17 mouse cellular contexts compared by ENCODE assay signal in the genomic region with DNA sequence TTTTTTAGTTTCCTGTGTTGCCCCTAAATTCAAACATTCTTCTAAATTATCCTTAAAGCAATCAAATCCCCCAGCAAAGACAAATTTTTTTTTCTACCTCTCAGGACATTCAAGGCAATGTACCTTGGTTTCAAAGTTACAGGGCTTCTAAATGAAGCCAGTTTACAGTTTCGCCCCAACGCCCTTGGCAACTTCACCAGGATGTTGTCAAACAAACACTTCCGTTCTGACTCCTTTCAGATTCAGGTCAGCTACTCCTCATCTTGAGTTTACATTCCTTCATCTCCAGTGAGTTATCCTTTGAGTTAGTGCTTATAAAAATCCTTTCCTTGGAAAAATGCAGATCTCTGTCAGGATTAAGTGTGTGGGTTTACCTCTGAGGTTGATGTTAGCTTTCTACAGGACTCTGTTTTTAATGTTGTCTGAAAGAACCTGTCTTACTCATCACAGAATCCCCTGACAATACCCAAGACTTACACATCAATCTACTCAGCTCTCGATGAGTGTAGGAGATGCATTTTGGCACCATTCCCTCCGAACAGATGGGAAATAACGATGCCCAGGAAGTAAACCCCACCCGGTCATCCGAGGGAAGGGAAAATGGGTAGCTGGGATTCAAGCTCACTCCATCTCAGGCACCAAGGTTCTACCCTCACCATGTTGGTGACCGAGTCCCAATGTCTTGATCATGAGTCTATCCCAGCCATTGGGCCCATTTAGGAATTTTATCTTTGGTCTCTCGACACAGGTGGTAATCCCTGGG. TPM values are rescaled to one million over a fixed set of nuclear protein-coding genes. Genes with fewer than 3 reads are reported as not detected.
DNase-seq lines count a peak whose midpoint lies in the region; ATAC-seq and TF ChIP-seq lines count a peak whose summit lies in the region.
"Had no signal": no experiment of that assay in that cellular context is flagged by ENCODE, and none has a peak within 500 bp of the region (broad histone marks: within the 10 kb centered on the region; RNA-seq: fewer than 3 reads in every experiment).

No protein-coding gene starts in this region.

- no peak for TF ChIP-seq CTCF in gastrocnemius, adult 2 months (IDR thresholded peaks at IDR 0.05)
- TF ChIP-seq CTCF in CH12.LX (conservative IDR thresholded peaks at IDR 0.05 in 1 of 2, IDR thresholded peaks at IDR 0.05 in 1 of 2; ENCODE audit: low read depth in 2 of 2, low read length in 2 of 2) = no peak

- peak overlapping the region; percentile 52 for H3K4me3 ChIP-seq in gastrocnemius, adult 2 months
- H3K4me3 ChIP-seq in CH12.LX (replicated peaks in 1 of 3; ENCODE audit: low read depth in 2 of 3, low read length in 2 of 3, poor library complexity in 1 of 3) = peak overlapping the region in 2 of 3 experiments; percentile 10 to 35
- no peak overlapping the region for H3K4me3 ChIP-seq in brown adipose tissue, adult 24 weeks (ENCODE audit: insufficient read depth, low read depth, low read length)
- no peak overlapping the region for H3K4me3 ChIP-seq in neural tube, embryonic 15.5 days (replicated peaks)
- H3K4me3 ChIP-seq: hindbrain, embryonic 15.5 days; limb, embryonic 13.5 days had no signal

- in situ Hi-C loops in CH12.LX (cut with MboI; ENCODE audit: low pct_ligation_motif_present, low pct_unique_long_range_greater_than_20kb, low sequenced_read_pairs) = no loop called here

- WGBS in neural tube, embryonic 15.5 days = 84% methylated on average over 10 of the region's 10 CpGs

- H3K36me3 ChIP-seq in CH12.LX (replicated peaks in 1 of 2; ENCODE audit: control insufficient read depth in 1 of 2, insufficient read depth in 1 of 2, low read length in 1 of 2) = peaks cover 0 to 4% of the 10 kb centered on the region in 2 experiments
- H3K36me3 ChIP-seq in neural tube, embryonic 15.5 days = peaks cover 11% of the 10 kb centered on the region
- H3K36me3 ChIP-seq: hindbrain, embryonic 15.5 days had no signal

- H3K9me3 ChIP-seq in CH12.LX (replicated peaks; ENCODE audit: low read length) = peaks cover 3% of the 10 kb centered on the region
- no peaks in the 10 kb centered on the region for H3K9me3 ChIP-seq in neural tube, embryonic 15.5 days (replicated peaks)
- H3K9me3 ChIP-seq: hindbrain, embryonic 15.5 days; limb, embryonic 13.5 days had no signal

- DNase-seq in gastrocnemius, adult 2 months = no peak
- DNase-seq in gastrocnemius, postnatal 4 days (ENCODE audit: low spot score in 2 of 2) = no peak
- peak; percentile 53 to 63 for DNase-seq in kidney, postnatal 25 days
- no peak for DNase-seq in kidney, adult 11 months
- no peak for DNase-seq in CH12.LX (ENCODE audit: extremely low read depth)
- DNase-seq: adrenal gland, postnatal 25 days; heart, postnatal 10 days; lung, embryonic 14.5 days; retina, postnatal 1 day; thymus, adult 2 months had no signal

- H3K79me2 ChIP-seq in CH12.LX (replicated peaks; ENCODE audit: control insufficient read depth, extremely low read depth, insufficient read depth, poor library complexity, severe bottlenecking) = peaks cover 2% of the 10 kb centered on the region; the same call in 1 of the 2 replicates

- H3K27ac ChIP-seq in gastrocnemius, adult 2 months = peak overlapping the region; percentile 78
- H3K27ac ChIP-seq in CH12.LX (ENCODE audit: insufficient read depth, low read depth) = peak overlapping the region; percentile 95
- H3K27ac ChIP-seq in brown adipose tissue, adult 24 weeks (replicated peaks; ENCODE audit: low read depth, low read length) = peak overlapping the region; percentile 93
- no peak overlapping the region for H3K27ac ChIP-seq in neural tube, embryonic 15.5 days (replicated peaks)
- H3K27ac ChIP-seq: hindbrain, embryonic 15.5 days; limb, embryonic 13.5 days had no signal

- TF ChIP-seq EP300 in CH12.LX (IDR thresholded peaks at IDR 0.05; ENCODE audit: low read length) = no peak

- H3K9ac ChIP-seq in CH12.LX (ENCODE audit: insufficient read depth, low read depth) = peak overlapping the region; percentile 54
- H3K9ac ChIP-seq in neural tube, embryonic 15.5 days (replicated peaks) = no peak overlapping the region
- H3K9ac ChIP-seq: hindbrain, embryonic 15.5 days; limb, embryonic 13.5 days; lung, embryonic 14.5 days had no signal

- dilution Hi-C loops in CH12.LX (cut with MboI; ENCODE audit: extremely low pct_ligation_motif_present, extremely low pct_unique_long_range_greater_than_20kb, low sequenced_read_pairs) = no loop called here

- peaks cover 26 to 65% of the 10 kb centered on the region in 2 experiments for H3K4me1 ChIP-seq in CH12.LX (ENCODE audit: control insufficient read depth in 1 of 2, insufficient read depth in 2 of 2)
- peaks cover 16% of the 10 kb centered on the region for H3K4me1 ChIP-seq in brown adipose tissue, adult 24 weeks (ENCODE audit: control insufficient read depth, insufficient read depth, insufficient read length, low read length)
- H3K4me1 ChIP-seq in neural tube, embryonic 15.5 days = no peaks in the 10 kb centered on the region
- H3K4me1 ChIP-seq: hindbrain, embryonic 15.5 days had no signal

- peak overlapping the region; percentile 74 for H3K4me2 ChIP-seq in CH12.LX (ENCODE audit: insufficient read depth, low read depth, poor library complexity, severe bottlenecking)
- H3K4me2 ChIP-seq in neural tube, embryonic 15.5 days = no peak overlapping the region
- H3K4me2 ChIP-seq: hindbrain, embryonic 15.5 days; limb, embryonic 13.5 days; lung, embryonic 14.5 days had no signal

- no peaks in the 10 kb centered on the region for H3K27me3 ChIP-seq in CH12.LX (replicated peaks)
- no peaks in the 10 kb centered on the region for H3K27me3 ChIP-seq in neural tube, embryonic 15.5 days (replicated peaks)
- H3K27me3 ChIP-seq: hindbrain, embryonic 15.5 days; limb, embryonic 13.5 days had no signal

- no peak for TF ChIP-seq POLR2A in CH12.LX (IDR thresholded peaks at IDR 0.05; ENCODE audit: low read depth, low read length)

- intact Hi-C loops in gastrocnemius, adult 2 months (cut with DNase I) = no loop called here

- TF ChIP-seq RAD21 in CH12.LX (IDR thresholded peaks at IDR 0.05; ENCODE audit: low read depth, low read length) = no peak

- no peak for ATAC-seq in neural tube, embryonic 15.5 days (ENCODE audit: low FRiP score)
- ATAC-seq: activated CD4-positive, CD25-positive, alpha-beta regulatory T cell, adult 4 months; forebrain, embryonic 16.5 days had no signal

TF ChIP-seq in CH12.LX, 34 proteins besides CTCF, POLR2A, EP300 and RAD21 (continues in another document):
- TF ChIP-seq MAX (IDR thresholded peaks at IDR 0.05; ENCODE audit: low read length) = no peak
- TF ChIP-seq ELF1 (IDR thresholded peaks at IDR 0.05; ENCODE audit: low read depth, low read length) = no peak
- no peak for TF ChIP-seq PAX5 (IDR thresholded peaks at IDR 0.05; ENCODE audit: low read length)
- no peak for TF ChIP-seq ETS1 (conservative IDR thresholded peaks at IDR 0.05; ENCODE audit: low read depth, low read length)
- TF ChIP-seq SIN3A (IDR thresholded peaks at IDR 0.05; ENCODE audit: low read length) = peak; percentile 44; the same call in 1 of the 2 replicates
- no peak for TF ChIP-seq ZNF384 (IDR thresholded peaks at IDR 0.05; ENCODE audit: low read depth, low read length)
- TF ChIP-seq ZMIZ1 (IDR thresholded peaks at IDR 0.05; ENCODE audit: low read depth, low read length) = no peak
- no peak for TF ChIP-seq MYC (IDR thresholded peaks at IDR 0.05; ENCODE audit: low read depth, low read length)
- TF ChIP-seq HCFC1 (IDR thresholded peaks at IDR 0.05; ENCODE audit: low read depth, low read length) = no peak
- TF ChIP-seq MAZ (IDR thresholded peaks at IDR 0.05; ENCODE audit: low read depth, low read length) = no peak
- TF ChIP-seq ZKSCAN1 (IDR thresholded peaks at IDR 0.05; ENCODE audit: borderline replicate concordance, low read depth, low read length) = no peak
- no peak for TF ChIP-seq JUN (IDR thresholded peaks at IDR 0.05; ENCODE audit: insufficient read depth, low read depth, low read length)
- TF ChIP-seq POLR2AphosphoS2 (IDR thresholded peaks at IDR 0.05; ENCODE audit: low read depth, low read length) = no peak
- TF ChIP-seq USF2 (conservative IDR thresholded peaks at IDR 0.05; ENCODE audit: low read depth, low read length) = no peak
- TF ChIP-seq ZC3H11A (IDR thresholded peaks at IDR 0.05; ENCODE audit: low read depth, low read length) = no peak
- no peak for TF ChIP-seq RCOR1 (conservative IDR thresholded peaks at IDR 0.05; ENCODE audit: low read depth, low read length)
- TF ChIP-seq CHD2 (IDR thresholded peaks at IDR 0.05; ENCODE audit: low read length) = no peak
- TF ChIP-seq MEF2A (IDR thresholded peaks at IDR 0.05; ENCODE audit: borderline replicate concordance, low read depth, low read length) = no peak; the same call in 1 of the 2 replicates
- TF ChIP-seq SMC3 (IDR thresholded peaks at IDR 0.05; ENCODE audit: low read depth, low read length) = no peak
- no peak for TF ChIP-seq MXI1 (IDR thresholded peaks at IDR 0.05; ENCODE audit: low read depth, low read length)
- no peak for TF ChIP-seq MAFK (IDR thresholded peaks at IDR 0.05; ENCODE audit: insufficient replicate concordance, low read length)
- no peak for TF ChIP-seq NRF1 (IDR thresholded peaks at IDR 0.05; ENCODE audit: low read depth, low read length)
- no peak for TF ChIP-seq TCF12 (IDR thresholded peaks at IDR 0.05; ENCODE audit: low read depth, low read length)
- no peak for TF ChIP-seq NELFE (IDR thresholded peaks at IDR 0.05; ENCODE audit: low read depth, low read length)
- TF ChIP-seq CHD1 (IDR thresholded peaks at IDR 0.05; ENCODE audit: low read depth, low read length) = 0 out of 2 replicates have a peak, but pooled peaks have one; percentile 3
- no peak; the same call in 1 of the 2 replicates for TF ChIP-seq JUND (conservative IDR thresholded peaks at IDR 0.05; ENCODE audit: low read depth, low read length)
- TF ChIP-seq USF1 (IDR thresholded peaks at IDR 0.05; ENCODE audit: low read depth, low read length) = no peak
- peak; percentile 30; the same call in 1 of the 2 replicates for TF ChIP-seq IRF4 (IDR thresholded peaks at IDR 0.05; ENCODE audit: low read depth, low read length)
- TF ChIP-seq GABPA (IDR thresholded peaks at IDR 0.05; ENCODE audit: insufficient replicate concordance, low read depth, low read length) = no peak
- no peak for TF ChIP-seq E2F4 (IDR thresholded peaks at IDR 0.05; ENCODE audit: insufficient replicate concordance, low read depth, low read length)

RNA-seq across cellular contexts. Expression of a gene that starts 33.2 kb away (rescaled TPM):
- total RNA-seq in gastrocnemius, adult 2 months (2021) = 1 to 10 TPM; 3.4 to 5.1 TPM
- 1 to 10 TPM; 6.2 to 8.3 TPM for total RNA-seq in gastrocnemius, postnatal 4 days (2021)
- 0.84 and 0.85 TPM in 2 replicates for total RNA-seq in CH12.LX (2012; rRNA removed)
- 0.13 and 0.15 TPM in 2 replicates for total RNA-seq in CH12.LX (2014; rRNA removed)
- polyA plus RNA-seq in CH12.LX (2012; ENCODE audit: insufficient read length, low read depth) = 0.46 and 0.50 TPM in 2 replicates
- polyA plus RNA-seq in brown adipose tissue, adult 24 weeks (2012; ENCODE audit: insufficient read depth, insufficient read length, missing spikeins) = 1.4 and 3.2 TPM in 2 replicates
- 1.3 and 1.4 TPM in 2 replicates for polyA plus RNA-seq in neural tube, embryonic 15.5 days (2015; fragmentation: Nextera tagmentation; extraction: Ambion mirVana)
- total RNA-seq: monocyte, adult 5-6 weeks had no signal
- polyA plus RNA-seq: activated CD4-positive, CD25-positive, alpha-beta regulatory T cell, adult 4 months had no signal

Comparison
In these comparisons a context has a peak if more than half of its experiments do, and no peak if none do; other contexts are left out.
1. DNase-seq: peak in kidney, postnatal 25 days (2 of 2); none in gastrocnemius, adult 2 months (single experiment), gastrocnemius, postnatal 4 days (0 of 2), kidney, adult 11 months (single experiment) and CH12.LX (single experiment).
2. H3K4me3 ChIP-seq: peak in gastrocnemius, adult 2 months (single experiment) and CH12.LX (2 of 3); none in brown adipose tissue, adult 24 weeks (single experiment) and neural tube, embryonic 15.5 days (single experiment).